ENCODE assay signal across 21 mouse cellular contexts in genomic region chr11:35156676-35157075, GRCm38 (mm10). TPM values are rescaled to one million over a fixed set of nuclear protein-coding genes. Genes with fewer than 3 reads are reported as not detected.
A peak's percentile ranks its signal among the peaks of the same experiment; 100 is the strongest.
DNase-seq lines count a peak whose midpoint lies in the region; ATAC-seq and TF ChIP-seq lines count a peak whose summit lies in the region.
"Had no signal": no experiment of that assay in that cellular context is flagged by ENCODE, and none has a peak within 500 bp of the region (broad histone marks: within the 10 kb centered on the region; RNA-seq: fewer than 3 reads in every experiment).

No protein-coding gene starts in this region.

- peaks cover 27% of the 10 kb centered on the region for H3K4me1 ChIP-seq in limb, embryonic 15.5 days
- peaks cover 60% of the 10 kb centered on the region for H3K4me1 ChIP-seq in limb, embryonic 10.5 days
- H3K4me1 ChIP-seq in embryonic facial prominence, embryonic 14.5 days (ENCODE audit: control insufficient read depth, insufficient read depth, low read length): peaks cover 34% of the 10 kb centered on the region
- no peaks in the 10 kb centered on the region for H3K4me1 ChIP-seq in lung, adult 2 months (ENCODE audit: control insufficient read depth, insufficient read depth, low read length)
- peaks cover 6% of the 10 kb centered on the region for H3K4me1 ChIP-seq in forebrain, embryonic 13.5 days

- H3K27me3 ChIP-seq in limb, embryonic 15.5 days: no peaks in the 10 kb centered on the region
- H3K27me3 ChIP-seq in limb, embryonic 10.5 days (ENCODE audit: low read depth, poor library complexity, severe bottlenecking): no peaks in the 10 kb centered on the region
- no peaks in the 10 kb centered on the region for H3K27me3 ChIP-seq in embryonic facial prominence, embryonic 14.5 days (replicated peaks; ENCODE audit: control insufficient read depth, insufficient read depth, low read length)
- peaks cover 7% of the 10 kb centered on the region; the same call in 1 of the 2 replicates for H3K27me3 ChIP-seq in forebrain, embryonic 13.5 days
- H3K27me3 ChIP-seq: heart, embryonic 12.5 days had no signal

- no peaks in the 10 kb centered on the region for H3K36me3 ChIP-seq in limb, embryonic 15.5 days
- H3K36me3 ChIP-seq in limb, embryonic 10.5 days: peaks cover 3% of the 10 kb centered on the region; the same call in 1 of the 2 replicates
- no peaks in the 10 kb centered on the region for H3K36me3 ChIP-seq in embryonic facial prominence, embryonic 14.5 days (ENCODE audit: control insufficient read depth, insufficient read depth, low read length)
- H3K36me3 ChIP-seq in forebrain, embryonic 13.5 days (ENCODE audit: poor library complexity, severe bottlenecking): no peaks in the 10 kb centered on the region
- H3K36me3 ChIP-seq: forebrain, embryonic 12.5 days; heart, embryonic 12.5 days; hindbrain, embryonic 10.5 days; hindbrain, embryonic 15.5 days had no signal

- no peak overlapping the region for H3K9ac ChIP-seq in limb, embryonic 15.5 days
- no peak overlapping the region for H3K9ac ChIP-seq in embryonic facial prominence, embryonic 14.5 days (ENCODE audit: low read depth, low read length)
- no peak overlapping the region for H3K9ac ChIP-seq in forebrain, embryonic 13.5 days
- H3K9ac ChIP-seq: forebrain, embryonic 12.5 days; forebrain, postnatal 0 days; heart, embryonic 12.5 days; hindbrain, embryonic 15.5 days had no signal

- 47% methylated on average over 5 of the region's 5 CpGs for WGBS in limb, embryonic 15.5 days
- 69% methylated on average over 5 of the region's 5 CpGs for WGBS in limb, embryonic 10.5 days
- 44% methylated on average over 5 of the region's 5 CpGs for WGBS in embryonic facial prominence, embryonic 14.5 days
- 66% methylated on average over 5 of the region's 5 CpGs for WGBS in lung, adult 2 months
- 90% methylated on average over 5 of the region's 5 CpGs for WGBS in forebrain, embryonic 13.5 days

- TF ChIP-seq POLR2A in lung, adult 2 months (IDR thresholded peaks at IDR 0.05; ENCODE audit: borderline replicate concordance, extremely low read depth, low read depth, low read length): no peak

- no peak overlapping the region for H3K4me3 ChIP-seq in limb, embryonic 15.5 days
- no peak overlapping the region for H3K4me3 ChIP-seq in limb, embryonic 10.5 days
- H3K4me3 ChIP-seq in embryonic facial prominence, embryonic 14.5 days (ENCODE audit: low read depth, low read length): no peak overlapping the region
- H3K4me3 ChIP-seq in lung, adult 2 months (replicated peaks; ENCODE audit: extremely low read depth, low read depth, low read length): no peak overlapping the region
- no peak overlapping the region for H3K4me3 ChIP-seq in forebrain, embryonic 13.5 days
- H3K4me3 ChIP-seq: erythroblast, embryonic 14.5 days; forebrain, embryonic 12.5 days; heart, embryonic 12.5 days; hindbrain, embryonic 10.5 days; hindbrain, embryonic 15.5 days had no signal

- DNase-seq in limb, embryonic 10.5 days (ENCODE audit: low spot score): no peak
- DNase-seq in embryonic facial prominence, embryonic 14.5 days (ENCODE audit: low spot score): peak; percentile 69
- peak; percentile 51 for DNase-seq in fibroblast of lung, adult 2 months (ENCODE audit: low read depth)
- DNase-seq in frontal cortex, postnatal 10 days (ENCODE audit: low spot score in 2 of 2): no peak
- no peak for DNase-seq in lung, adult 2 months
- DNase-seq: adrenal gland, adult 2 months; adrenal gland, postnatal 25 days; cerebellum, adult 18-20 months; cerebellum, adult 9-11 months; cerebellum, postnatal 36 days; forebrain, postnatal 0 days; gastrocnemius, postnatal 10 days; kidney, adult 2 months had no signal

- no peak for TF ChIP-seq CTCF in lung, adult 2 months (IDR thresholded peaks at IDR 0.05; ENCODE audit: insufficient read depth, low read length)

- peak overlapping the region; percentile 23; the same call in 1 of the 2 replicates for H3K27ac ChIP-seq in limb, embryonic 15.5 days
- no peak overlapping the region for H3K27ac ChIP-seq in limb, embryonic 10.5 days
- H3K27ac ChIP-seq in embryonic facial prominence, embryonic 14.5 days (replicated peaks; ENCODE audit: low read depth, low read length): peak overlapping the region; percentile 3; the same call in 1 of the 2 replicates
- H3K27ac ChIP-seq in forebrain, embryonic 13.5 days: no peak overlapping the region
- H3K27ac ChIP-seq: forebrain, embryonic 12.5 days; hindbrain, embryonic 10.5 days; hindbrain, embryonic 15.5 days had no signal

- ATAC-seq in limb, embryonic 15.5 days (ENCODE audit: insufficient number of reproducible peaks, low FRiP score, low TSS enrichment, low read depth): no peak
- ATAC-seq in embryonic facial prominence, embryonic 14.5 days (ENCODE audit: low read depth): no peak
- no peak for ATAC-seq in forebrain, embryonic 13.5 days
- ATAC-seq: forebrain, postnatal 0 days; intestine, embryonic 16.5 days had no signal

- no peaks in the 10 kb centered on the region for H3K9me3 ChIP-seq in limb, embryonic 15.5 days
- H3K9me3 ChIP-seq in limb, embryonic 10.5 days (replicated peaks): no peaks in the 10 kb centered on the region
- H3K9me3 ChIP-seq in embryonic facial prominence, embryonic 14.5 days (ENCODE audit: control insufficient read depth, low read length): no peaks in the 10 kb centered on the region
- no peaks in the 10 kb centered on the region for H3K9me3 ChIP-seq in forebrain, embryonic 13.5 days (replicated peaks)
- H3K9me3 ChIP-seq: forebrain, embryonic 12.5 days; heart, embryonic 12.5 days; hindbrain, embryonic 10.5 days; hindbrain, embryonic 15.5 days had no signal

- no peak overlapping the region for H3K4me2 ChIP-seq in limb, embryonic 15.5 days
- H3K4me2 ChIP-seq in embryonic facial prominence, embryonic 14.5 days (ENCODE audit: low read depth, low read length): no peak overlapping the region
- H3K4me2 ChIP-seq in forebrain, embryonic 13.5 days: no peak overlapping the region
- H3K4me2 ChIP-seq: forebrain, embryonic 12.5 days; heart, embryonic 12.5 days; hindbrain, embryonic 15.5 days had no signal

RNA-seq across cellular contexts. Expression of gene Slit3, which starts 35.7 kb away (rescaled TPM):
- 18.2 and 20.8 TPM in 2 replicates for polyA plus RNA-seq in limb, embryonic 15.5 days (2015; fragmentation: Nextera tagmentation; extraction: Ambion mirVana)
- polyA plus RNA-seq in limb, embryonic 10.5 days (2016; fragmentation: Nextera tagmentation; extraction: Ambion mirVana): 20.2 and 21.9 TPM in 2 replicates
- 23.3 and 24.1 TPM in 2 replicates for polyA plus RNA-seq in embryonic facial prominence, embryonic 14.5 days (2014; fragmentation: Nextera tagmentation; extraction: Ambion mirVana)
- 69.7 and 72.5 TPM in 2 replicates for polyA plus RNA-seq in lung, adult 2 months (2012; rRNA removed)
- polyA plus RNA-seq in forebrain, embryonic 13.5 days (2015; fragmentation: Nextera tagmentation; extraction: Ambion mirVana): 2.6 and 3.5 TPM in 2 replicates
- polyA plus RNA-seq: erythroblast, embryonic 14.5 days had no signal

Comparison
In these comparisons a context has a peak if more than half of its experiments do, and no peak if none do; other contexts are left out.
1. H3K27ac ChIP-seq: peak in limb, embryonic 15.5 days (single experiment) and embryonic facial prominence, embryonic 14.5 days (single experiment); none in limb, embryonic 10.5 days (single experiment) and forebrain, embryonic 13.5 days (single experiment).
2. DNase-seq: peak in embryonic facial prominence, embryonic 14.5 days (single experiment) and fibroblast of lung, adult 2 months (single experiment); none in limb, embryonic 10.5 days (single experiment), frontal cortex, postnatal 10 days (0 of 2) and lung, adult 2 months (single experiment).